Mouse (Mus musculus) lung, postnatal 10 days (tissue): ENCODE data around the gene Rgs13.
"Not testable (repeated sequence)": the region's sequence is repeated elsewhere in the genome, so short reads cannot be mapped to it uniquely, and the experiment has no call there.

Experiments
- DNase-seq: peaks from one replicate; pipeline ENCODE4 v3.0.0; 2021

Gene Rgs13

DNA sequence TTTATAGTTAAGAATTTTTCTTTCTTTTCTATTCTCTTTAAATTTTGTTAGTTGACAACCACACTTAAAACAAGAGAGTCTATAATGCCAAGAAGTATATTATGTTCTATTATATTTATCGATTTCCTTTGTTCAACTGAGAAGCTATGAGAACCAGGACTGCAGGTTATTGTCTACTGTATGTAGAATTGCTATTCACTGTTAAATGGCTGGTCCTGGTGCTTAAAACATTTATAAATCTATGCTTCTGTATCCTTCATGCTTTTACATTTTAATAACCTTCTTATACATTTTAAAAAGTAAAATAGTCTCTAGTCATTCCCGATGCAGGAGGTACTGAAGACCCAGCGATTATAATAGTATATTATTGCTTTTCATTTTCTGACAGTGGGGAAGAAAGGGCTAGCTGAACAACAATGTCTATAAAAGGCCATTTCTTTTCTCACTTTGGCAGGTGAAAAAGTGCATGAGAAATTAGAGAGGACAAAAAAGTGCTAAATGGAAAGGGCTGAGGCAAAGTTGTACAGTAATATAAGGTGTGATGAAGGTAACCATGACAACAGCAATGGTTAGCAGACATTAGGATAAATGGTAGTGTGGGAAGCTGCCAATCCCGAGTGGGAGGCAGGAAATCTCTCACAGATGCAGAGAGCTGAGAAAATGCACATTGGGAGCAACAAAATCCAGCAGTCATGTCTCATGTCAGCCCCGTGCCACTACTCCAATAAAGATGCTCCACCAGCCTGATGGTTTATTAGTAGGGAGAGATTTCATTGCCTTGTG, 25.6 kb downstream of the Rgs13 start:
- DNase-seq = no peak

GRCm38 (mm10) chr1:144149997-144150396, 27.2 kb downstream of the Rgs13 start:
- no peak for DNase-seq

- not testable (repeated sequence) for DNase-seq
Observed at GRCm38 (mm10) chr1:144141398-144141797, 35.8 kb downstream of the Rgs13 start.

DNA sequence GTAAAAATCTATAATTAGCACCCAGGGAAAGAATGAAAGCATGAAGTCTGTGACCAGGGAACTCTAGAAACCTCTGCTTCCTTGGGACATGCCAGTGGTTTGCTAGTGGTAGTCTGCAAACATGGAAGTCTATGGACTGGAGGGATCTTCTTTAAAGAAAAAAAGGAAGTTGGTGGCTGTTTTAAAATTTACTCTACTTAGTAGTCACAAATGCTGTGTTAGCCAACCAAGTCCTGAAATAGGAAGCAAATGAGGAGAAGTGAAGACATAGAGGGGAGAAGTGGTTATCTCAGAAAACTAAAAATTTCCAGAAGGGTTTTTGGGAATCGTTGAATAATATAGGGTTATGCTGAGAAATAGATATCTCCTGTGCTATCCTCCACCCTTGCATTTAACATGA, 37.3 kb downstream of the Rgs13 start:
- no peak for DNase-seq

- DNase-seq = no peak
Observed at GRCm38 (mm10) chr1:144127965-144128364, 49.2 kb downstream of the Rgs13 start.

- no peak for DNase-seq
Observed at GRCm38 (mm10) chr1:144120042-144120441, 57.1 kb downstream of the Rgs13 start.

DNA sequence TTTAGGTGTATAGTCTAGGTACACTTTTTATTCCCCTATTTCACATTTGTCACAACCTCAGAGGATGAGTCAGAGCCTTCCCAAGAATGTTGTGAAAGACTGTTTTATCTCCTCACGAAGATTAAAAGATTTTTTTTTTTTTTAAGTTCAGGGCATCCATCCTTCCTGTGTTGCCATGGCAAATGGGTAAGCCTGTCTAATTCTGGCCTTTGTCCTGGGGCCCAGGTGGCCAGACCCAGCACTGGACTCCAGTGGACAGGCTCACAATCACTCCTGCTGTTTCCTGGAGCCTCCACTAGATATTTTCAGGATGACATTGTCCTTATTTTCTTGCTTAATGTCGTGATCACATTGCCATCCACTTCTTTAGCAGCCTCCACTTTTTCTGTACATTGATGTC, 57.7 kb downstream of the Rgs13 start:
- no peak for DNase-seq

GRCm38 (mm10) chr1:144115848-144116727, 61.1 kb downstream of the Rgs13 start:
- DNase-seq = no peak

- no peak for DNase-seq
Observed at GRCm38 (mm10) chr1:144113438-144114074, 63.6 kb downstream of the Rgs13 start.

GRCm38 (mm10) chr1:144112946-144113345, 64.2 kb downstream of the Rgs13 start:
- no peak for DNase-seq

- peak; percentile 61 for DNase-seq
Observed at GRCm38 (mm10) chr1:144098587-144099258, 78.4 kb downstream of the Rgs13 start.

DNA sequence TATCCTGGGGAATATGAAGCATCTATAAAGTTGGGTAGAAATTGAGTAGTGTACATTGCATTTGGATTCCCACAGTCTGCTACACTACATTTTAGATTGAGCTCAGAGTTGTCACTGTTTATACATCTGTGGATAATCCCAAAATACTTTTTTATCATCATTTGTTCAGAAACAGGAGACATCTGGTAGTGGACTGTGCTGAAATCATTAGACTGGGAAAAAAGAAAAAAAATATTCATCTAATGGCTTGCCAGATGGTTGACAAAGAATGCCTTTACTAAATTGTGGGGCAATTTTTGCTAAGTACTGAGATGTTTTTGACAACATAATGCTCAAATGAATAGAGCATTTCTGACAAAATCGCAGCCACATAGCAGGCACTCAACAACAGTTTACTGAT, 86.8 kb downstream of the Rgs13 start:
- DNase-seq = no peak
